10 mouse cellular contexts compared by ENCODE assay signal in the genomic region with DNA sequence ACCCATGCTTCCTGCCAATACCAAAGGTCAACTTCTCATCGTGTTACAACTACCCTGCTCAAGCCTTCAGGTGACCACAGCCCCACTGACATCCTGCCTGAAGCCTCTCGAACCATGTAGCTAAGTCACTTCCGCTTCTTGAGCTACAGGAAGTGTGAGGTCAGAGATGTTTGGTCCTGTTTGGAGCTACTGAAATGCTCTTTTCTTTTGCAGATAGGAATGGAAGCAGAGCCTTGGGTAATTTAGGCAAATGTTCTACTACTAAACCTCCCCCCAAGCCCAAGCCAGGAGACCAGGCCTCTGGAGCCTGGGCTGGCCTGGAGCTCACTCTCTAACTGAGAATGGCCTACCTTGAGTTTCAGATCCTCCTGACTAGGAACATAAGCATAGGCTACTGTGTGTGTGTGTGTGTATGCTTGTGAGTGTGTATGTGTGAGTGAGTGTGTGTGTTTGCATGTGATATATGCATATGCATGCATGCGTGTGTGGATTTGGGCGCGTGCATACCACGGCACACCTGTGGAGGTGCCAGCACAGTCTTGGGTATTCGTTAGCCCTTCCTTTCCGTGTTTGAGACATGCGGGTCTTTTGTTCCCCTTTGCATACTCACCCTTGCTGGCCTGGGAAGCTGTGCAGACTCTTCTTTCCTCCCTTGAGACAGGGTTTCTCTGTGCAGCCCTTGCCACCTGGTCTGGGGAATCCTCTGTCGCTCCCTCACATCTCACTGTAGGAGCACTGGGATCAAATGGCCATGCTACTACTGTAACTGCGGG. TPM values are rescaled to one million over a fixed set of nuclear protein-coding genes. Genes with fewer than 3 reads are reported as not detected.
DNase-seq lines count a peak whose midpoint lies in the region; ATAC-seq lines count a peak whose summit lies in the region.
"Had no signal": no experiment of that assay in that cellular context is flagged by ENCODE, and none has a peak within 500 bp of the region (broad histone marks: within the 10 kb centered on the region; RNA-seq: fewer than 3 reads in every experiment).

No protein-coding gene starts in this region.

- no peak overlapping the region for H3K4me2 ChIP-seq in hindbrain, embryonic 12.5 days (replicated peaks)
- no peak overlapping the region for H3K4me2 ChIP-seq in hindbrain, embryonic 13.5 days

- H3K9me3 ChIP-seq in heart, embryonic 10.5 days: no peaks in the 10 kb centered on the region
- H3K9me3 ChIP-seq in hindbrain, embryonic 12.5 days (replicated peaks): no peaks in the 10 kb centered on the region
- H3K9me3 ChIP-seq in hindbrain, embryonic 13.5 days: no peaks in the 10 kb centered on the region

- DNase-seq in heart, embryonic 10.5 days (ENCODE audit: low spot score): peak; percentile 69
- no peak for DNase-seq in heart, postnatal 4 days
- peak; percentile 58 for DNase-seq in T-cell, adult 2 months (ENCODE audit: low spot score)
- DNase-seq in lung, postnatal 25 days (ENCODE audit: low spot score): peak; percentile 60
- DNase-seq in spleen, postnatal 4 days (ENCODE audit: low spot score in 2 of 2): peak; percentile 28 to 67
- no peak for DNase-seq in layer of hippocampus, adult 11-12 months (ENCODE audit: low spot score)
- DNase-seq: cerebellum, adult 11 months; gastrocnemius, postnatal 25 days had no signal

- no peaks in the 10 kb centered on the region; the same call in 1 of the 2 replicates for H3K27me3 ChIP-seq in heart, embryonic 10.5 days (ENCODE audit: insufficient read depth, poor library complexity, severe bottlenecking)
- H3K27me3 ChIP-seq in hindbrain, embryonic 12.5 days: no peaks in the 10 kb centered on the region
- H3K27me3 ChIP-seq in hindbrain, embryonic 13.5 days: no peaks in the 10 kb centered on the region

- no peaks in the 10 kb centered on the region for H3K36me3 ChIP-seq in heart, embryonic 10.5 days
- H3K36me3 ChIP-seq in hindbrain, embryonic 12.5 days: no peaks in the 10 kb centered on the region
- H3K36me3 ChIP-seq in hindbrain, embryonic 13.5 days: no peaks in the 10 kb centered on the region

- WGBS in heart, embryonic 10.5 days: 81% methylated on average over 12 of the region's 12 CpGs
- WGBS in hindbrain, embryonic 12.5 days: 83% methylated on average over 12 of the region's 12 CpGs
- 86% methylated on average over 12 of the region's 12 CpGs for WGBS in hindbrain, embryonic 13.5 days

- H3K27ac ChIP-seq in heart, embryonic 10.5 days: no peak overlapping the region
- no peak overlapping the region for H3K27ac ChIP-seq in hindbrain, embryonic 12.5 days
- no peak overlapping the region for H3K27ac ChIP-seq in hindbrain, embryonic 13.5 days

- H3K4me1 ChIP-seq in heart, embryonic 10.5 days: peaks cover 23% of the 10 kb centered on the region
- H3K4me1 ChIP-seq in hindbrain, embryonic 12.5 days: peaks cover 16% of the 10 kb centered on the region
- peaks cover 21% of the 10 kb centered on the region for H3K4me1 ChIP-seq in hindbrain, embryonic 13.5 days (replicated peaks)

- H3K9ac ChIP-seq in hindbrain, embryonic 12.5 days: no peak overlapping the region
- H3K9ac ChIP-seq in hindbrain, embryonic 13.5 days: no peak overlapping the region

- no peak overlapping the region for H3K4me3 ChIP-seq in heart, embryonic 10.5 days
- no peak overlapping the region for H3K4me3 ChIP-seq in hindbrain, embryonic 12.5 days
- H3K4me3 ChIP-seq in hindbrain, embryonic 13.5 days: no peak overlapping the region

- ATAC-seq in hindbrain, embryonic 12.5 days (ENCODE audit: low FRiP score): no peak
- ATAC-seq in hindbrain, embryonic 13.5 days (ENCODE audit: low FRiP score): no peak

RNA-seq across cellular contexts. Expression of a gene that starts 28.5 kb away (rescaled TPM):
- 89.1 and 105 TPM in 2 replicates for polyA plus RNA-seq in heart, embryonic 10.5 days (2016; fragmentation: Nextera tagmentation; extraction: Ambion mirVana)
- total RNA-seq in heart, postnatal 4 days (2021): 10 to 100 TPM; 25.4 to 30.7 TPM
- 106 and 107 TPM in 2 replicates for polyA plus RNA-seq in hindbrain, embryonic 12.5 days (2016; fragmentation: Nextera tagmentation; extraction: Ambion mirVana)
- 113 TPM in 2 replicates for polyA plus RNA-seq in hindbrain, embryonic 13.5 days (2015; fragmentation: Nextera tagmentation; extraction: Ambion mirVana)

Comparison
In these comparisons a context has a peak if more than half of its experiments do, and no peak if none do; other contexts are left out.
1. DNase-seq: peak in heart, embryonic 10.5 days (single experiment), T-cell, adult 2 months (single experiment), lung, postnatal 25 days (single experiment) and spleen, postnatal 4 days (2 of 2); none in heart, postnatal 4 days (single experiment) and layer of hippocampus, adult 11-12 months (single experiment).